Mouse (Mus musculus): ENCODE data around the gene Sult6b2.

The Sult6b2 gene

DNA sequence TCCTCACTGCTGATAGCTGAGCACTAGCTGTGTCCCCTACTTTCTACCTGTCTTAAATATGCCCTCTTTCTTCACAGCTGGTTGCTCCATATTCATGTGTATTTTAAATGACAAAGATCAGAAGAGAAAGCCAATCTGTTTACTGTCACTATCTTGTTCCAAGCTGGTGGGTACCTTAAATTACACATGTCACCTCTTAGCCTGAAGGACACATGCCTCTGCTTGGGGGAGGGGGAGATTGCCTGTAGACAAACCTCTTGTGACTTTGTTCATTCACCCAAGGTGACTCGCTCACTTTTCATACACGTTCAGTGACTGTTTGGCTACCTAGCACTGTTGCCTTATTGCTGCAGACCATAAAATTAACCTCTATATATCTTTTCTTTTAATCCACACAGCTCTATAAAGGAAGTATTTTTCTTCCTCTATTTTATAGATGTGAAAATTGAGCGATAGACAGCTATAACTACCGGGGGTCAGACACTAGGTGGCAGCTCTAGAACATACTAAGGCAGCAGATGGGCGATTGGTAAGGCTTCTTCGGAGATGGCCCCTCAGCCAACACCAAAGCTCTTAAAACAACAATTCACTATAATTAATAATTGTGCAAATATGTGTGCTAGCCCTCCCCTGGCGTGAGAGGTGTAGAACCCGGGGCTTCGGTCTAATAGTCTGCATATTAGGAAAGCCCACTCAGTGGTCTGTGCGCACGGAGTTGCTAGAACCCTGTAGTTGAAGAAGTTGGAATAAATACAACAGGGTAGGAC, 25.1 kb downstream of the Sult6b2 start:
- peak; percentile 8 for DNase-seq (ENCODE audit: low read depth, low spot score)

DNA sequence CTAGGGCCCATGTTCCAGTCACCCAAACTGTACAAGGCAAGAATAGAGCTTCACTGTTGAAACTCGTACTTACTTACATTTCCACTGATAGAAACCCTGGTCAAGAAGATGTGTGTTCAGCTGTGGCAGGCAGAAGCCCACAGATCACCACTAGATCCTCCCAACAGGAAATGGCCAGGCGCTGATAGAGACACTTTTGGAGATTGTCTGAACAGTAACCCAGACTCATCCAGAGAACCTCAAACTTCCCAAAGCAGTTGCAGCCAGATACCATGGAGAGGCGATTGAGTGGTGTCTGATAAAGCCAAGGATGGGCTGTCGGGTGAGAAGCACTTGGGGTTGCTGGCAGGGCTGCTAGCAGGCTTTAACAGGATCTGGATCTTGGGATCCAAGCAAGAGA, 27.4 kb downstream of the Sult6b2 start:
- no peak for DNase-seq (ENCODE audit: low read depth, low spot score)

DNA sequence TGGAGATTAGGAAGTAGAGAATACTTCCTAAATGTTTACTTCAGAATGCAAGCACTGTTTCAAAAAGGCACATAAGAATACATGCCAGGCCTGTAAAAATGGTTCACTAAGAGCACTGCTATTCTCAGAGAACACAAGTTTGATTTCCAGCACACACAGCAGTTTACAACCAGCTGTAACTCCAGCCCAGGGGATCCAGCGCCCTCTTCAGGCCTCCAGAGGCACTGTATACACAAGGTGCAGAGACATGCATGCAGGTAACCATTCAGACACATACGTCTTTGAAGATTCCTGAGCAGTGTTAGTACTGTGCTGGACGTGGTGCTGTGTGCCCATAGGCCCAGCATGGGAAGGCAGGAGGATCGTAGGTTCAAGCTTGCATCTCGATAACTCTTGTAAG, 30.7 kb downstream of the Sult6b2 start:
- DNase-seq (ENCODE audit: low read depth, low spot score), result no peak

DNA sequence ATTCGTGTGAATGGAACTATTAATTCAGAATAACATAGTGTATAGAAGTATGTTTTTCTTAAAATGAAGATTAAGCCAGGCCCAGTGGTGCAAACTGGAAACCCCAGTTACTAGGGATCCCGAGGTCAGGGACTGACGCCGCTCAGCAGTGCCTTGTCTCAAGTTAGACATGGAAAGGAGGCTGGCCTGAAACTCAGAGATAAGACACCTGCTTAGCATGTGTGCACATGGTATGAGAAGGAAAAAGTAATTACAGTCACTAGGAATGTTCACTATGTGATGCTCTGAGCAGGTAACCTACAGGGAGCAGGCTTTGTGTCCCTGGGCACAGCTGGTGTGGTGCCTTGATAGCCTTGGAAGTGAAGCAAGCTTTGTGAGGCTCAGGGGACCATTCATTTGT, 32.7 kb downstream of the Sult6b2 start:
- DNase-seq (ENCODE audit: low read depth, low spot score), result no peak

DNA sequence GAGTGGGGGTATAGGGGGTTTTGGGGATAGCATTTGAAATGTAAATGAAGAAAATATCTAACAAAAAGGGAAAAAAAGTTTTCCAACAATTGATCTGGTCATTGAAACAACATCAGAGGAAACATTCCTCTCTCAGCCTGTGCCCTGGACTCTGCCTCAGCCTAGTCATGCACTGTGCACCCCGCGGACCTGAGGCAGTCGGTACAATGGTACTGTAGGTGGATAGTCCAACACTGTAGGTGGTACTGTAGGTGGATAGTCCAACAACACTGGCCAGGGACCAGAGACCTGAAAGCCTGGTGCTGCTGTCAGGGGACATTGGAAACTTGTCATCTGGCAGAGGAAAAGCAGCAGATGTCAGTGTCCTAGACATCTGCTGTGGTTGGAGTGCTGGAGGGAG, 34.4 kb downstream of the Sult6b2 start:
- DNase-seq (ENCODE audit: low read depth, low spot score), result no peak

DNA sequence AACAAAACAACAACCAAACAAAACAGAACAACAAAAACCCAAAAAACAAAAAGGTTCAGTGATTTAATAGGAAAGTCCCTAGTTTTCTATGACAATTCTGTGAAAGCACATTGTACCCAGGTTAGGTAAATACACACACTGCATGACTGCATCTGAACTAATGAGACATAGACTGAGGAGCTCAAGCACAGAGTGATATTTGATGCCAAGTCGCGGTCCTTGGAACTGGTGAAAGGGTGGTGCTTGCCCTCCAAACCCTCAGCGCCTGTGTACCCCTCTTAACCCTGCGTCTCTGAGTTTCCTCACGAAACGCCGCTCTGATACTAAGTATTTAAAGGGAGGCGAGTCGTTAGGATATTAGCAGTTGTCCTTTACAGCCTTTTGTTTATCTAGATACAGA, 37.0 kb downstream of the Sult6b2 start:
- DNase-seq (ENCODE audit: low read depth, low spot score), result no peak

DNA sequence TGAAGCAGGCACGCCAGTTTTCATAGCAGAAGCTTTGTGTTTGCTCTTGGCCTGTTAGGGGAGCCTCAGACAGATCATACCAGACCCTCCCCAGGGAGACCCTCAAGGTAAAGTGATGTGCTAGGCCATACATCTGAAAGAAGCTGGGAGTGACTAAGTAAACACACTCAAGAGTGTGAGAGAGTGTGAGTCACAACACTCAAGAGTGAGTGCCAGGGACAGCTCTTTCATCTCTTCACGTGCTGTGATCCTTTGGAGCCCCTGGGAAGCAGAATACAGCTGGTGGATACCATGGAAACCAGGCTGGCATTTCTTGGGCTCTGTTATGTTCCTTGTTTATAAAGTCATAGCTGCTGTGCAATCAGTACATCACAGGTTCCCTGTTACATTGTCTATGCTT, 39.4 kb downstream of the Sult6b2 start:
- no peak for DNase-seq (ENCODE audit: low read depth, low spot score)

DNA sequence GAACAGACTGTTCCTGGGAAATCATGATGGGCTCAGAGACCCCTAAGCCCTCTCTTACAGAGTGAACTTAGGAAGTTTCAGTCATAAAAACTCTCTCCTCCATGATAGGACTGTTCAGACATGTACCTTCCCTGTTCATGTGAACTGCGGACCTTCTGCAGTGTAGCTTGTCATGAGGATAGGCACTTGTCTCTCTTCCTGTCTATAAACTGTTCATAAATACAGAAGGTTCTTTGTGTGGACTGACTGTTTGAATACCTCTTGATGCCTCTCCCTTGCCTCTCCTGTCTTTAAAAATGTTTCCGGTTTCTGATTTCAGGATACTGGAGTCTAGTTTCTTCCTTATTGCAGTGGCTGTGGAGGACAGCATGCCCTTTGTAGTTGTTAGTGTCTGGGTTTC, 44.7 kb downstream of the Sult6b2 start:
- no peak for DNase-seq (ENCODE audit: low read depth, low spot score)

DNA sequence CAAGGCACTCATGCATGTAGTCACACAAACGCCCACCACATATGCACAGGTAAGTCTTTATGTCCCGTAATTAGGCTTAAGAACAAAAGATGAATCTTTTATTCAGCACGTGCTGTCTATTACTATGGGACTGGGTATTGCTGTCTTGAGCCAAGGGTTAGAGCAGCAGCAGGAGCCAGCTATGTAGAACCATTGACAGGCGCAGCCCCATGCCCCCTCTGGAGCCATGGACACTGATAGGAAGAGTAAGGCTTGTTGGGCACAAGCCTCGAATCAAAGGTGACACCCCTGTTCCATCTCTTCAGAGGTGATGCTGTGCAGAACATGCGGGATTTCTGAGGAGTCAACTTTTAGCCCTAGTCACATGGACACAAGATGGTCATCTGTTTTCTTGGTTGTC, 45.7 kb downstream of the Sult6b2 start:
- no peak for DNase-seq (ENCODE audit: low read depth, low spot score)

DNA sequence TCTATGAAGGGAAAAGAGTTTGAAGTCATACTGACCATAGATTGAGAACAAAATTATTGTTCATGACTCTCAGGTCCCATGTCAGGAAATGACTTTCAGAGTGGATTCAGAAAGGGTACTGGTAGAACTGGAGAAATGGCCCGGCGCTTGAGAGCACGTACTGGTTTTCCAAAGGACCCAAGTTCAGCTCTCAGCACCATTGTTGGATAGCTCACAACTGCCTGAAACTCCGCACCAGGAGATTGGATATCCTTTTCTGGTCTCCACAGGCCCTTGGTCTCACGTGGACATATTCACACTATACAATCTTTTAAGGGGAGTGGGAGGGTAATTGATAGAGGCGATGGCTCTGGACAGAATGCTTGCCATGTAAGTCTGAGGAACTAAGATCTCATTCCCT, 46.3 kb downstream of the Sult6b2 start:
- no peak for DNase-seq (ENCODE audit: low read depth, low spot score)

DNA sequence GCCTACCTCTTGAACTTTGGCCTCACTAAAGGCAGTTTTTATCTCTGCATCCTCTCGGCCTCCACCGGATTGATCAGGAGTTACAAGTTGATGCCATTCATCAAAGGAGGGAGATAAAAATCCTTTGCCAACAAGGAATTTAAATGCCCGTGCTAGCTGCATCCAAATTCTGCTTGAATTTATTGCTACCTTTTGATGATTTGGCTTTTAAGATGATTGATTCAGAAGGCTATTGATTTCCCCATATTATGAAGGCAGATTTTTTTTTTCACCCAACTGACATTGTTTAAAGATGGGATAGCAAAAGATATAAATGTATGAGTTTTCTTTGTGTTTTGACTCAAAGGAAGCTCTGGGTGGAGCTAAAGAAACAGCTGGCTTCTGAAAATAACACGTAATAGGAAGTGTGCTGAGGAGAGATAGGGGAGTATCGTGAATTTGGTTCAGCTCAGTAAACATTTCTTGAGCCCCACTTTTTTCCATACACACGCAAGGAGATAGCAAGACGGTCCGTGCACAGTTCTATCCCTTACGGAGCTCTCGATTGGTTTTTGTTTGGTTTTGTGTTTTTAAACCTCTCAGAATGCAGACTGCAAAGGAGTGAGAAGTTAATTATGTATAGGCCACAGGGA, 46.9 kb downstream of the Sult6b2 start:
- DNase-seq (ENCODE audit: low read depth, low spot score), result no peak

DNA sequence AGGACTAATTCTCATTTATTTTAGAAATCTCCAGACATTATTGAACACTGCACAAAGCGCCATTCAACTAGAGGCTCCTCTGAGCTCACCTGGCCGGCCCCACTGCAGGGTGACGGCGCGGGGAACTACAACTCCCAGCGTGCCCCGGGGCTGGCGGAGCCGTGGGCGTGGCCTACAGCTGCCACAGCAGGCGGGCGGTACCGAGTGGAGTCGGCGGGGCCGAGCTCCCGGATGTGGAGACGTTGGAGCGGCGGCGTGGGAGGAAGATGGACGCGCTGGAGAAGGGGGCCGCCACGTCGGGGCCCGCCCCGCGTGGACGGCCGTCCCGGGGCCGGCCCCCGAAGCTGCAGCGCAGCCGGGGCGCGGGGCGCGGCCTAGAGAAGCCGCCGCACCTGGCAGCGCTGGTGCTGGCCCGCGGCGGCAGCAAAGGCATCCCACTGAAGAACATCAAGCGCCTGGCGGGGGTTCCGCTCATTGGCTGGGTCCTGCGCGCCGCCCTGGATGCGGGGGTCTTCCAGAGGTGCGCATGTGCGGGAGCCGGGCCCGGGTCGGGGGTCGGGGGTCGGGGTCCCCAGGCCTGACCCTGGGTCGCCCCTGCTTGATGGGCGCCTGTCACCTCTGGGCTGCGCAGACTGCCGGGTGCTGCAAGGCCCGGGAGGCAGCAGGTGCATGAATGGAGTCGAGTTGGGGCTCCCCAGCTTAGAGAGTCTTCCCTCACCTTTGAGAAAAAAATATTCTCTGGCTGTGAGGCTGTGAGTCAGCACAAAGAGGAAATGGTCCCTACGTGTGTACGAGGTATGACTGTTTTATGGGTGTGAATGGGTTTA, 47.6 kb downstream of the Sult6b2 start, which contains the start of gene Cmas:
Cmas (plus strand) TSS at position 180 of the 827 bp plus-strand sequence.
- DNase-seq (ENCODE audit: low read depth, low spot score), result peak; percentile 74

DNA sequence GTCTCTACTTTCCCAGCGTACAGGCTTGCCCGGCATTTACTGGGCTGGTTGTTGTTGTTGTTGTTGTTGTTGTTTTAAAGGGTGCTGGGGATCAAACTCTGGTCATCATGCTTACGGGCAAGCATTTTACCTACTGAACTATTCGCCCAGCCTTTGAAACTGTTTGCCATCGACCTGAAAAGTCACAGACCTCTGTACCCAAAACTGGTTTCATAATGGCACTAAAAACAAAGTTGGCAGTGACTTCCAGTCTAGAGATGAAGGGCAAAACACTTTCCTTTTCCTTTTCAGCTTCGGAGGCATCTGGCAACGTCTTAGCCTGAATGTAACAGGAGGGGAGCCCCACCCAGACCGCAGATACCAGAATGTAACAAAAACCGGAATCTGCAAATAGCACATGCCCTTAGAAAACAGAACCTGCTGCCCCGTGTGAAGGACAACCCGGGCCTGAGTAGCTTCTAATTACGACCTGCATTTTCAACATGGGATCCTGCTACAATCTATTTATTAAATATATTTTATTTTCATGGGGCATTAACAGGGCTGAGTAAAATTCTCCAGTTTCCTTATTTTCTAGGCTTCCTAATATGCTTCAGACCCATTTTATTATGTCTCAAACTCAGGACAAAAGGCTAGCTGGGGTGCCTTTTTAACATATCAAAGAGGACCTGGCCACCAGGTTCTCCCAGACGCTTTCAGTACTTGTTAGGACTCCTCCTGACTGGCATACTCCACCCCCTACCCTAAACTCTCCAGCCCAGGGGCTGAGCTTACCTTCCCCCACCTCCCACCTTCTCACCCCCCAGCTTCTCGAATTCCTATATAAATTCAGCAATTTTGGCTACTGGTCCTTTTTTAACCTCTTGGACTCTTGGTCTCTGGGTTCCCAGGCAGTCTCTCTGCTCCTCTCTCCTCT, 51.7 kb downstream of the Sult6b2 start:
- no peak for DNase-seq (ENCODE audit: low read depth, low spot score)

DNA sequence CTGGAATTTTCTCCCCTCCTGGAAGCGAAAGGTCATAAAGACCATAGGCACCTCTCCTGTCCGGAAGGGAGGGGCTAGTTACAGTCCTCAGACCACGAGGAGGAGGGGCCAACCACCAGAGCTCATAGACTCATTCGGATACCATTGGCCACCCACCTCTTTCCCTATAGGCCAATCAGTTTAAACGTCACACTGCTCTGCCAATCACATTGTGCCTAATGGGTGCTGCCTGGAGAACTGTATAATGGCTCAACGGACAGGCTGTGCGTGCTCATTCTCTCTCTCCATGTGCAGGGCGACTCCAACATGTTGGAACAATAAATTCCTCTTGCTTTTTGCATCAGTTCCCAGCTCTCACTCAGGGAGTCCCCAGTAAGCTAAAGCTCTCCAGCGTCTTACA, 52.9 kb downstream of the Sult6b2 start:
- DNase-seq (ENCODE audit: low read depth, low spot score), result peak; percentile 3

DNA sequence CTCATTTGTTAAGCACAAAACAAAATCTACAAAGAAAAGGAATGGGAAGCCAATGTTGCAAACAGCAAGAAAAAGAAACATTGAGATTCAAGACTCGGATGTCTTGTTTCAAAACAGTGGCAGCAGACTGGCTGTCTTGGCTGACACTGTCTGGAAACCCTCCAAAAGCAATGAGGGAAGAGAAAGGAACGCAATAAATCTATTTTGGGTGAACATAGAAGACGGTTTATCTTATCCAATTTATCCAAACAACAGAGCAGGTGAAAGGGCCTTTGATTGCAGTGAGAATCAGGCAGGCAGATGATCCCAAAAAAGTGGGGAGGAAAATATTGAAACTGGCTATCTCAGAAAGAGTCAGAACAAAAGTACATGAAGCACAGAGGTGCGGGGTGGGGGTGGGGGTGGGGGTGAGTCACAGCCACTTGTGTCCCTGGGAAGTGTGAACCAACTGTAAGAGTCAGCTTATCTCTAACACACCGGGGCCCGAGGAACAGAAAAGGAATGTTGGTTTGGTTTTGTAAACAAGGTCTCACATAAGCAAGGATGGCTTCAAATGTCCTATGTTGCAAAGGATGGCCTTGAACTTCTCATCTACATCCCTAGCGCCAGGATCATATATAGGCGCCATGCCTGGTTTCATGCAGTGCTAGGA, 56.1 kb downstream of the Sult6b2 start:
- DNase-seq (ENCODE audit: low read depth, low spot score), result no peak

DNA sequence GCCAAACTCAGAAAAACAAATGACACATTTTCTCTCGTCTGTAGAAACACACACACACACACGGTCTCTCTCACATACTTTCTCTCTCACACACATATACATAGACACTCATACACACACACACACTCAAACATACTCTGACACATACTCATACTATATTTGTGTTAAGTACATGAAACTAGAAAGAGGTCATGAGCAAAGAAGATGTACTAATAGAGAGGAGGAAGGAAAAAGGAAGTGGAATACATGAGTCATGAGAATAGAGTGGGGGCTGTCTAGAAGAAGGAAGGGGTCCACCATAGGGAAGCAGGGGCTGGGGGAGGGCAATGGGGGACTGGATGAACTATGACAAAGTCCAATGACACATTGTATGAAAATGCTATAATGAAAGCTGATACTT, 57.1 kb downstream of the Sult6b2 start:
- DNase-seq (ENCODE audit: low read depth, low spot score), result no peak

DNA sequence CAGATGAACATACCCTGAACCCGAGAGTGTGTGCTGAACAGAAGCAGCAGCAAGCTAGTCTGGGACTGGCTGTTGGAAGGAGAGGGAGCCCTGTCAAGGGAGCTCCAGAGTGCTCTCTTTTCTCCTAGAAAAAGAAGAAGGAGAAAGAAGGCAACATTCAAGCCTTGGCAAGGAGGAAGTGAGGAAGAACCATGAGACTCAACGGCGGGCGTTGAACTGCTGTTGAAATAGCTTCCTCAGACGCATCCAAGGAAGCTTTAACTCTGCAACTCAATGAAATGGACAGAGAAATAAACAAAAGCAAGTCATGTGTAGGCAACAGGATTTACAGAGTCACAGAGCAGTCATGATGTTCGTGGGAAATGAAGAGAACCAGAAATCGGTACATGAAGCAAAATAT, 57.5 kb downstream of the Sult6b2 start:
- no peak for DNase-seq (ENCODE audit: low read depth, low spot score)

DNA sequence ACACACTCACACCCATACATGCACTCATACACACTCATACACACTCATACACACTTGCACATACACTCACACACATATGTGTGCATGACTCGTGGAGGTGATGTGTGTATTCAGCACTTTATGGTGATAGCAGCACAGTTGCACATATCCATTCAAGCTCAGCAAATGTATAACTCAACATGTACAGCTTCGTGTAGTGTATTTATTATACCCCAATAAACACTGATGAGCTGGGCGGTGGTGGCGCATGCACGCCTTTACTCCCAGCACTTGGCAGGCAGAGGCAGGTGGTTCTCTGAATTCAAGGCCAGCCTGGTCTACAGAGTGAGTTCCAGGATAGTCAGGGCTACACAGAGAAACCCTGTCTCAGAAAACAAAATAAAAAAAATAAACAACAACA, 58.8 kb downstream of the Sult6b2 start:
- DNase-seq (ENCODE audit: low read depth, low spot score), result no peak

DNA sequence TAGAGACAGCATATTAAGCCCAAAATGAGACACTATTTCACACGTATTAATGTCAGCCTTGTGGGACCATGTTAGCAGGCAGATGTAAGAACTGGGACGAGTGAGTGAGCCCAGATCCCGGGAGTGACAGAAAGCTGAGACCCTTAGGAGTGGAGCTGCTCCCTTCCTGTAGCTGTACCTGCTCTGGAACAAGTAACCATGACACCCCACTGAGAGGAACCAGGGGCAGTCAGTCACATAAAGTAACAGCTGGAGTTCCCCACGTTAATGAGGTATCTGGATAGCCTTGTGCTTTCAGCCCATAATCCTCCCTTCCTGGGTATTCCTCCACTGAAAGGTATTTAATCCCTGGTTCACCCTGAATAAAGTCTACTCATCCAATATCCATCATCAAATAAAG, 61.1 kb downstream of the Sult6b2 start:
- no peak for DNase-seq (ENCODE audit: low read depth, low spot score)

DNA sequence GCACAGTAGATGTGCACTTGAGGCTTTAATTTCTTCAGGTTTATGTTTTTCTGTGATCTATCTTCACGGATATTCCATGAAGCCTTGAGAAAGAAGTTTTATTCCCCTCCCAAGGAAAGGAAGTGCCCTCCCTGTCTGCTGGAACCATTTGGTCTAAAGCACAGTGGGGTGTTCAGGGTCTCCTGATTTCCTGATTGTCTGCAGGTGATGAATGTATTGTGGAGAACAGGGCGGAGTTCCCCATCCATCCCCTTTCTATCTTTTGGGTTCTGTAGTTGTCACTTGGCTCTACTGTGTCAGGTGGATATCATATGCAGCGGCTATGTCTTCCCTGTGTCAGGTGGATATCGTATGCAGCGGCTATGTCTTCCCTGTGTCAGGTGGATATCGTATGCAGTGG, 62.5 kb downstream of the Sult6b2 start:
- DNase-seq (ENCODE audit: low read depth, low spot score), result no peak

DNA sequence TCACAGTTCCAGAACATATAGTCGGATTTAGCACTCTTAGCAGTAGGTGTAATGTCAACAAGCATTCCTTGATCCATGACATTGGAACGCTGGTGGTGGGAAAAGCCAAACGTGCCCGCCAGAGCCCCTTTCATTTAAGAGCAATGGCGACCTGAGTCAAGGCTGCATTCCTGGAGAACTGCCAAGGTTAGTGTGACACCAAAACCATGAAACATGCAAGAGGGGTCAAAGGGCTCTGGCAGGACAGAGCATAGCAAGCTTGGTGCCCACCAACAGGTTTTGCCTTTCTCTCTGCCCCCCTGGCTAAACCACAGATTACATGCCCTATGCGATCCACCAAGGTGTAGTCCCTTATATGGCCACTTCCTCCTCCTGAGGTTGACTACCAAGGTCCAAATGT, 65.7 kb downstream of the Sult6b2 start:
- no peak for DNase-seq (ENCODE audit: low read depth, low spot score)

Measured in forelimb bud, embryonic 11.5 days (tissue).